Mouse (Mus musculus) yolk sac, embryonic 10.5 days (tissue): ENCODE measurements at regions not wholly inside any gene's neighbourhood (a gene's known extent, or its start where the extent isn't known, plus 50 kb on each side); places are given as distances from the start of the nearest gene placed in this dataset.

Experiments
- DNase-seq: peaks from one replicate; pipeline ENCODE4 v3.0.0-alpha.2; 2017; ENCODE audit warnings: low spot score

DNA sequence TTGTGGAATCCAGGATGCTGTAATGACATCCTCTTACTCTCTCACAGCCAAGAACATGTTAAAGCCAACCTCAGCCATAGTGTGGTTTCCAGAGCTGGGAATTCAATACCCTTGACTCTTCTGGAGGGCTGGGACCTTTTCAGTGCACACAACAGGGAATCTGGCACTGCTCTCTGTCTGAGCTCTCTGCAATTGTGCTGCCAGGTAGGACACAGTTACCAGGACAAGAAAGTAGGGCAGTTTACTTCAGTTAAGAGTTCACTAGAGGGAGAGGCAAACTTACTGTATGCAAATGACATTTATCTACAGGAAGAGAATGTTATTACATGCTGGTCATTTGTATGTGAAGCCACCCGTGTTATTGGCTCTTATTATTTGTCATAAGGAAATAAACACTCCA, 197.6 kb downstream of the Arl4a start:
- no peak for DNase-seq

DNA sequence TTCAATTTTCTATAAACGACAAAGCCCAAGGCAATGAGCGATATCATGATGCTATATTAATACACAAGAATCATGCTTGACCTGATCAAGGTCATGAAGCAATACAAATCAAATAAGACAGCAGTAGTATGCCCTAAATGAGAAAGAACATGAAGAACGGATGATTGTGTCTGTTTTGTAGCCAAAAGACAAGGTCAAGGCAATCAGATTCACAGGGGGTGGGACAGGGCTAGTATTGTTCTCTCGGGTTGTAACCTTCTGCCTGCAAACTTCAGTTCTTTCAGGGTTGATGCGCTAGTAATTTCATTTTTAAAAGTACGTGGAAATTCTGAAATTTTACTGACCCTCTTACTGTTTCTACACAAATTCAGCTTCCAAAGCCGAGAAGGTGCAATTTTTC, 206.7 kb downstream of the Arl4a start:
- DNase-seq: no peak

DNA sequence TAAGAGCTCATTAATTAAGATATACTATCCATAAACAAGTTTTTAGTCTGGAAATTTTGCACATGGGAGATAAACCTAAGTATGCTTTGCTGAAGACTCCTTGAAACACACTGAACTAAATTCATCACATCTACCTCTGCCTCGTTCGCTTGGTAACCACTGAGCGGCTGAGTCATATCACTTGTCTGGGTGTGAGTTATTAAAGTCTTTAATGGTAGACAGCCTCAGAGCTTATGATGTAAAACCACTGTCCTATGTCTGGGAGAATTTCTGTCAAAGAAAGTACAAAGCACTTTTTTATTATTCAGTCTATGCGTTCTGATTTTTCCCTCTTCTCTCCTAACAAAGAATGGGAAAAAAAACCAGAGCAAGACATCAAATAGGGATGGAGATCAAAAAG, 207.3 kb downstream of the Arl4a start:
- DNase-seq: no peak

DNA sequence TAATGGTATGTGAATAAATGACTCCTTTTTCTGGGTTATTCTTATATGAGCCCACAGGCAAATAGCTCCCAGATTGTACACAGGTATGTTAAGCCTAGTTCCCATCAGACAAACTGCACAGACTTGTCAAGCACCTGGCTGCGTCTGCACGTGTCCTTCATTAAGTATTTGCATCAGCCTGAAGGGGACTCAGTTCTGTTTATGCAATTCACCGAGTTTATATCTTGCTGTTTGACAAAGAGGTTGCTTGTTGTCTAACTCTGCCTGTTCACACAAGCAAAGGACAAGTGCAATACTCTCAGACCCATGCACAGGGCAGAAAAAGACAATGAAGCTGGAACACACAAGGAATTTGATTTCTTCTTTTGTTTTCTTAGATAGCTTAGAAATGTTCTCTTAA, 215.2 kb downstream of the Arl4a start:
- no peak for DNase-seq

DNA sequence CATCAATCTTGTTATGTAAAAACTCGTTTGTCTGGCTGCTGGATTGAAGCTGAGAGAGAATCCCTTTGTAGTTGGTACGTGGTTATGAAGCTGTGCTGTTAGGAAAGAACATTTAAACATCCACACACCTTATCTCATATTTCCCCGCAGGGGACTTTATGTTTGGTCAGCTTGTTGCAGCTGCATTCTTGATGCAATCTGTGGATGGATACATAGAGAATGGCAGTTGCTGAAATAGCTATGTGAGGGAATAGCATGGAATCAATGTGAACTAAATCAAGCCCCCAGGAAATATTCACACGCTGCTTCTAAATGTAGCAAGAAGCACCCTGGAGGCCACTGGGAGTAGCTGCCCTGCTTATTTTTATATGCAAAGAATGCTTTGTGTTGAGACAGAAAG, 236.3 kb downstream of the Arl4a start:
- no peak for DNase-seq

DNA sequence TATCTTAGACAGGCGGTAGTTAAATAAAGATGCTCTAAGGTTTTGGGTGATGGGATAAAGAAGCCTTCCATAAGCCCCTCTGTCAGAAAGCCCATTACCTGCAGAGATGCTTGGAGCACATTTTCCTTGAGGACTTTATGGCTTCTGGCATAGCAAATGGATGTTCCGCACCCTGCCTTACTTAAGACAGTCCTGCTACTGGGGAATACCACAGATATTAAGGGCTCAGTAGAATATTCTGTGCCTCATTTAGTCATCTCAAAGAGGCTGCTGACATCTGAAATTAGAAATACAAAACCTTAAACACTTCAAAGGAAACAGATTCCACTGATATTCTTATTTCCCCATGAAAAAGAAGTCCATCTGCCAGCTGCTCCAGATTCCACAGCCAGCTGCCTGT, 240.0 kb downstream of the Arl4a start:
- DNase-seq: no peak

DNA sequence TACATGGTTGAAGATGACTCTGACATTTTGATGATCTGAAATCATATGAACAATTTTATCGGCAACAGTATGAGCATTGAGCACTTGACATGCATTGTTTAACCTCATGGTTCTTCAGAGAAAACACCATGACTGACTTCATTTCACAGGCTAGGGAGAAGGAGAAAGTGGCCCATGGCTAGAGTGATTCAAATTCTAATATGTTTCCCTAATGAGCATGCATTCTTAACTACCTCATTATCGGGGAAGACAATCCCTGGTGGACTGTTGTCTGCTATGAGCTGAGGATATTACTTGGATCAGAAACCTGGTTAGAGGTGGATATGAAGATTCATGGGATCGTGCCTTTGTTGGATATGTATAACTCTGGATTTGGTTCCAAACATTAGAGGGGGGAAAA, 240.9 kb downstream of the Arl4a start:
- DNase-seq: no peak

DNA sequence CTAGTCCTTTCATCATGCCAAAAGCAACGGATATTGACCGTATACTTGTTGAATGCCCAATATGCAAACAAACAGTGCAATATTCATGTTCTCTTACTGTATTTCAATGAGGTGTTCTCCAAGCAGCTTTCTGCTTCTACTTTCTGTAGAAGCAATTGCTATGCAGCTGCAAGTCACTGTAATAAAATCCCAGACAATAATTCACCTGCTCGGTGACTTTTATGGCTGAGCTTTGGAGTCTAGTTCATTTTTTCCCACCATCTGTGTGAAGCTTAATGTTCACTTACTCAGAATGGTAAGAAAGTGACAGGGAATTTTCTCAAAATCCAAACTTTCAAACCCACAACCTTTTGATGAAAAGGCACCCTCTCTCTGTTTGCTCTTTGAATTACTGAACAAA, 252.8 kb downstream of the Arl4a start:
- DNase-seq: no peak

DNA sequence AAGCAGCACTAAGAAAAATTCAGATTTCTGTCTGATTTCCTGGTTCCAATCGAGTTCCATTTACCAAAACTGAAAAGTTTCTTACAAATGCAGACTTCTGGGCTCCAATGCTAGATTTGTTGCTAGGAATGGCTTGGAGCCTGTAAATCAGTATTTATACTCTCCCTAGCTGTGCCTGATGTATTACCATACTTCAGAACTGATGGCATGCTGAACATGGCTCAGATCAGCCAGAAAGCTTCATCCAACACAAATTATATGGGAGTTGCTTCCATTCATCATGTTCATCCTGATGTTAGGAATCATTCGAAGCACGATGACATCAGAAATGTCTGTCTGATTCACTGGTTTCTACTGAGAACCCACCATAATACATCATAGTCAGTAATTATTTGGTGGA, 253.3 kb downstream of the Arl4a start:
- no peak for DNase-seq

DNA sequence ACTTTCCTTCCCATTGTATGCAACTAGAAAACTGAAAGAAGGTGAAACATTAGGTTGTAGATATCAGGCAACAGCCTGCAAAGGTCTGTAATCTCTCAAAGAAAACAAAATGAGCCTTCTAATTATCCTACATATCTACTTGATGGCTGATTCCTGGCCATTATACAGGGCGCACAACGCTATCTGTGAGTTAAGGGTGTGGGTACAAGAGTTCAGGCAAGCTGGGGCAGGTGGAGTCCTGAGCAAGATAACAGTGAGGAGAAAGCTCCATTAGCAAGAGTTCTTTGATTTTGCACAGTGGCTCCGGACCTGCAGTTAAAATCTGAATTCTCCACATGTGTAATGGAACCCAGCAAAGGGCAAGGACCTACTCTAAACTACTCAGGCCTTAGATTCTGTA, 261.7 kb downstream of the Arl4a start:
- DNase-seq: no peak

DNA sequence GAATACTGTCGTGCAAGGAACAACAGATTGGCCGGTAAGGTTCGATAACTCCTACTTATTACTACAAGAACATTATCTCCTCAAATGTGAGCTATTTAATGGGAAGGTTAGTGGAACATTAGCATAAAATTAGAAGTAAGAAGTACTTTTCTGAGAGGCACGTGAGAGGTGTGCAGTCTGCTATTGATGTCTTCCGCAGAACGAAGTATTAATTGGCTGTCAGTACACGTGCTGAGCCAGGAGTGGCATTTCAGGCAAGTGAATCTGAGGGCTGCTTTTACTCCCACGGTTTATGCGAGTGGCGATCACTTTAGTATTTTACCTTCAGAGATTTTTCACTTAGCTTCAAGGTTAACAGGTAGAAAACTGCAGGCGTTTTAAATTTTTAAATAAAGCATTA, 270.8 kb downstream of the Arl4a start:
- no peak for DNase-seq

DNA sequence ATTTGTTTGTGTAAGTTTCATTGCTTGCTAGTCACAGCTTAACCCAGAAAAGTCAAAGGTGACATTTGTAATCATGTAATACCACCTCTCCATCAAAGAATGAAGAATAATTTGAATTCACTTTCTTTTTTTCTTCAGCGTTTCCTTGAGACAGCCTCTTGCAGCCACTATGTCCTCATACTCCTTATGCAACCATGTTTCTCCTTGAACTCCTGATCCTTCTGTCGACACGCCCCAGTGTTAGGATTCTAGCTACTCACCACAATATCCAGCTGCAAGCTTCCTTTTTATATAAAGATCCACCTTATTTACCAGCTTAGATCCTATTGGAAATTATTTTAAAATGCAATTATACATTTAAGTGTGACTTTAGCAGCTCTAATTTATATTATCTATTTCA, 274.3 kb downstream of the Arl4a start:
- DNase-seq: no peak

DNA sequence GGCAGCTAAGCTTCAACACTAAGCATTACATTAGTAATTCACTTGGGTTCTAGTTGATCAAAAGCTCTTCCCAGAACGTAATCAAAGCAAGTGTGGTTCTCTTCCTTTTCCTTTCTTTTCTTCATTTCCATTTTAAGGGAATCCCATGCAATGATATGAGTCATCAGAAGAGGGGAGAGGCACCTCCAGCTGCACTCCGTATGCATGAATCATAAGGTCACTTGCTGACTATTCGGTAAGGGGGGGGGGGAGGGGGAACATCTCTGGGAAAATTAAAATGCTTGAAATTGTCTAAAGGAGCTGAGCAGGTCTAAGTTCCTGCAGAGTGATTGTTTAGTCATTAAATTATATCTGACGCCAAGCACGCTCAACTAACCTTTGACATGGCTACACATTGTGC, 275.9 kb downstream of the Arl4a start:
- DNase-seq: no peak

DNA sequence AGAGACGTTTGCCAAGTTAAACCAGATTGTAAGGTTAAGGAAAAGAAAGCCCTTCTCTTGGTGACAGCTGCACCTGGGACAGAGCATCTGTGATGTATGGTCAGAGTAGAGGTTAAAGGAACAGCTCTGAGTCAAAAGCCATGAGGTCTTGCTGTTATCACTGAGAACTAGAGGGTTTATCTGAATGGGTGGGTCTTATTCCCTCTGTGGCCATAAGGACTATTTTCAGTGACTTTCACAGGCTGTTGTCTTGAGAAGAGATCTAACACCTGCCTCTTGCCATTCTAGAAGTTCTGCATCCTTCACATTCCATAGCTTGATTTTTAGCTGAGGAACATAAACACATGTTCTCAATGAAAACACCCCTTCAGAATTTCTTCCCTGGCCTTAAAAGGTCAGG, 276.5 kb downstream of the Arl4a start:
- DNase-seq: no peak

DNA sequence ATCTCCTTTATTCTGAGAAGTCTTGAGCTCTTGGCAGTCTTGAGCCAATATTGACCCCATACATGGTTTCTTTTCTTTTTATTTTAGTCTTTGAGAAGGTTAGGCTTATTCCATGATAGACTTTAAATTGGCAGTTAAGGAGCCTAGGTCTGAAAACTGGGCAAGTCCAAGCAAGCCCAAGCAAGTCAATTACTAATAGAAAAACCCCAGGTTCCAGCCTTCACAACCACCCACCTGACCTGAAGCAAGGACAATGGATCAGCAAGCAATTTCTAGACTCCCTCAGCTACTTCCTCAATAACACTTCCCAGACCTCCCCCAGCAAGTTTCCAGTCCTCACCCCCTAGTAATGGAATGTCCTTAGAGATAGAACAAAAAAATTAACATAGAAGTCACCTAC, 279.9 kb downstream of the Arl4a start:
- no peak for DNase-seq

DNA sequence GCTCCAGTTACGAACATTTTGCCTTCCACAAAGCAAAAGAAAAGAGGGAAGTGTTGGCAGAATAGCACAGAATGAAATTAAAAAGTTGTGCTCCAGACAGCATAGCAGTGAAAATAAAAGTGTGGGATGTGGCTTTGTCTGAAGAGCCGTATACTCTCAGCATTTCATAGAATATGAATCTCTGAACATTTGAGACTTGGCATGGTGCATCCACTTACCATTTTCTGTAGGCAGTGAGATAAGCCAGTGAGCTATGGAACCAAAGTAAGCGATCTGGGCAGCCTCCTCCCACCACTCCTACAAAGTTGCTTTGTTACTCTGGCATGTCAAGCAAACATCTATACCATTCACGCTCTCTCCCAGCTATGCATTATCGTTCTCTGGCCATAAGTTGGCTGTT, 286.0 kb downstream of the Arl4a start:
- no peak for DNase-seq

DNA sequence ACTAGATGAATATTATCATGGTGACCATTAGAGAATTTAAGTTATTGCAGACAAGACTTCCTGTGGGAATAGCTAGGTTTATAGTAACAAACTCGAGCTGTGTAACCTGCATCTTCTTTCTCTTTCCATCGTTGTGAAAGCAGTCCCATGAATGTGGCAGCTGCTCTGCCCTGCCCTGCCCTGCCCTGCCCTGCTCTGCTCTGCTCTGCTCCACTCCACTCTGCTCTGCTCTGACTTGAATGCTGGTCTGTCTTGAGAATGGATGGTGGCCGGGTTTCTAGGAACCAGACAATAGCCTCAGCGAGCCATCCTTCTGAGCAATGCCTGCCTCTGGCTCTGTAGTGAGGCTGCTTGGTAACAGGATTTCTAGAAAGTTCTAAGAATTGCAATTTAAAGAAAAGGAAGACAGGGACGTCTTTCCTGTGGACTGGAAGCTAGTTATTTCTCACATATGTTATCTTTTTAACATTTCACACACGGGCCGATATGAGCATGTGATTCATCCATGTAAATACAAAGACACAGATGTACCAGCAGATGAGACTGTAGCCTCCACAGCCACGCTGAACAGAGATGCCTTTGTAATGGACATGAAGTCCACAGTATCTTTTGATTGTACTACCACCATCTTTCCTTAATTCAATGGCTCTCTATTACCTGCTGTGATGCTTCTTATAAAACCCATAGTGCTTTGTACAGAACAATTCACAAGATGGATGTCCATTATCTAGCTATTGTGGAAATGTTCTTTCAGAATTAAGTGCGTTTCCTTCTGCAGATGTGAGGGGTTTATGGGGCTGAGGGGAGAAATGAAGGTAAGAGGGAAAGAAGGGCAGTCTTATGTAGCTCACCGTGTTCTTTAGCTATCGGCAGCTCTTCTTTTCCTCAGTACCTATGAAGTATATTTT, 295.4 kb downstream of the Arl4a start:
- DNase-seq: no peak

DNA sequence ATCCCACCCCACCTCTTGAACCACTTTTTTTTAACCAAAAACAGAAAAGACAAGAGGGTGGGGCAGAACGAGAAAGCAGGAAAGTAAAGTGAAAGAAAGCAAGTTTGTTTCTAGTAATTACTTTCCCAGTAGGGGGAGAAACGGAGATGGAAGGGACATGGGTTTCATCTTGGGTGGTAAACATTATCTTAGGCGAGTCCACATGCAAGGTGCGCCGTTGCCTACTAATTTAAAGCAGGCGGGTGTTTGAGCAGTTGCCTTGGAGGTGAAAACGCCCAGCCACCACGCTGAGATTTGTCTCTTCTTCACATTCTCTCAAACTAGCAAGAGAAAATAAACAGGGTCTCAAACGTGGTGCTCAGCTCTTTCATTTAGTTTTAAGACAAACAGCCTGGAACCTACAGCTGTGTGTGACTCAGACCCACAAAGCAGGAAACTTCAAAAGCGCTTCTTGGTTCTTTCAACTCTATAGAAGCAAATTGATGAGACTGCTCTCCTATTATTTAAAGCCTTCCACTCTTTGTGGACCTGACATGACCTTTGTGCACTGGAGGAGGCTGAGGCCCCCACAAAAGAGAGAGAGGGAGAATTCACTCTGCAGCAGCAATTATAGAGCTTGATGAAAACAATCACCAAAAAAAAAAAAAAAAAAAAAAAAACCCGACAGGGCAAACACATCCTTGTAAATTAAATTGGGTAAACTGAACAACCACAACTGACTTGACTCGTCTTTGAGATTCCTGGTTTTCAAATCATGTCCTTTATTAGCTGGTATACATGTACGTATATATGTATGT, 296.6 kb downstream of the Arl4a start:
- DNase-seq: no peak

DNA sequence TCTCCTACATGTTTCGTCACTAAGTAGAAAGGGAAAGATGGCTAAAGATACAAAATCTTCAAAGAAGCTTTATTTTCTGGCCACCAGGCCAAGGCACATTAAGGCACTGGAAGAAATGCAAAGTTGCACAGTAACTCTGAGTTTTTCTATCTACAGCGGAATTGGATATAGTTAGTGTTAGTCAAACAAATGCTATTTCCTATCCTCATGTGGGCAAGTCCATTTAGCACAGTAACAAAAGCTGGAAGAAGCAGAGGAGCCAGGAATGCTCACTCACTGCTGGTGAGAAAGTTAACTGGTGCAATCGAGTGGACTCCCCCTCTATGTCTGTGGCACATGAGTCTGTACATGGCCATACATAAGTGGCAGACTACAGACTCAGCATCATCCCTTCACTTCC, 300.9 kb downstream of the Arl4a start:
- no peak for DNase-seq

DNA sequence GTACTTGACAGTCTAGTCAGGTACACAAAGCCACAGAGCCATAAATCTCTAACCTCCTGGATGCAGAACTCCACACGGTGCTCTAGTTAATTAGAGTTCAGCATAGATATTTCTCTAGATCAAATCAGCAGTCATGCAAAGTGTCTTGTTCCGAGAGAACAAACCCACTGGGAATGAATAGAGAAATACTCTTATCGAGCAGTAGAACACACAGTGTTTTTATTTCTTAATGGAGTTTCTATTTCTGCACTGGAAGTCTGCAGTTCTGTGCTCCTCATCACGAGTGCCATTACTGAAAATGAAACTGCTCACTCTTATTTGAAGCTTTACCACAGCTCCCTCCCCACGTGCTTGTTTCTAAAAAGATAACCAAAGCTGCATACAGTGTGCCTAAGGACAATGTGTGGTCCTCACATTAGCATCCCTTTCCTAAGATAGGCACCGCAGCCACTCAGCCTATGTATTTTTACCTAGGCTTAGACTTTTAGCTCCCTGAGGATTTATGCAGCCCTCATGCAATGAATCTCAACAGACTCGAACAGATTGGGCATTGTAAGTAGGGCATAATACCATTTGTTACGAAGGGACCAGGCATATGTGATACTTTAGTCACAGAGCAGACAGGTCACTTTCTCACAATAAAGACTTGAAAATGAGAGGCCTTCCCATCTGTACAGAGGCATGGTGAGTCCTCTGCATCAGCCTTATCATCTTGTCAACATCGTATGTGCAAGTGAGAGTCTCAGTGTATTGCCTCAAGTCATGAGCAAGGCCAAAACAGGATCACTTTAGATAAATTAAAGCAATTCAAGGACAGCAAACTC, 301.5 kb downstream of the Arl4a start:
- DNase-seq: no peak

DNA sequence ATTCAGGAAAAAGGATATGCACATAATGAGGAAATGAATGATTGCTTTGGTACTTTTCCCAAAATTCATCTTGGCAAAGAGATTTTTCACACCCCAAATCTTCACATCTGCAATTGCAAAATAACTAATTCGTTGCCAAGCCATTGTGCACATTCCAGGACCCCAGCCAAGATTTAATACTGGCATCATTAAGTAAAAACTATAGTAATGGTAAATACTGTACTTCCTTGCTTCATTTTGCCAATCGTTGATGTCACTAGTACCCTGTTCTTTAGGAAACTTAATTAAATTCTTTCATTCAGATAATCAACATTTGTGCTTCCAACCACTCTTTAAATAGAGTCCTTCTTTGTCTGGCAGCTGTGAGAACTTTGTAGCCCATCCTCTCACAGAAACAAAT, 303.6 kb downstream of the Arl4a start:
- DNase-seq: no peak

DNA sequence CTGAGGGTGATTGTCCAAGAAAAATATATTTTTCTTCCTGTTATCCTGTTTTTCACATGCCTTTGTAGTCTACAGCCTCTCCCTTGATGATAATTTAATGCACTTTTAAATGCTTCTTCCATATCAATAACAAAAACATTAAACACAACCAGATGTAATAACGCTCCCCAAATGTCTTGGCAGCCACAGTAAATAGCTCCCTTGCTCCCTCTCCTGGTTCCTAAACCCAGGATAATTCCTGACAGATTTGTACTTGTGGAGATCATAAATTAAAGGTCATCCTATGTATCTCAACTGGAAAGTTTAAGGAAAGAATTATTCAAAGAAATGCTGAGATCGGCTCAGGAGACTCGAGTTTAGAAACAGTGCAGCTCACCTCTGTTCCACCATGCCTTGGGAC, 306.6 kb downstream of the Arl4a start:
- no peak for DNase-seq

DNA sequence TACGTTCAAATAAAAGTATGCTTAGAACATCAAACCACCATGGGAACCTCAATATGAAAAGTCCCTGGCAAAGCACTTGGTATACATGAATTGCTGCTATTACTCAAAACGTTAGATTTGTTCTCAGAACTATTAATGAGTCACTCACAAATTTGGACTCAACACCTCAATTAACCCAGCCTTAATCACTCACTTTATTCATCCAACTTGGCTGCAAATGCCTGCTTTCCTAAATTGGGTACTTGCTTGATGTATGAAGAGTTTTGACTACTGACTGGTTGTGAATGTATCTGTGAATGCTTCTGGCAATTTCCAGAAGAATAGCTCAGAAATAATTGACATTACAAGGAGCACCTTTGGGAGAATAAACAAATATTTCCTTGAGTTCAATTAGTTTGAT, 308.6 kb downstream of the Arl4a start:
- no peak for DNase-seq
